Mouse (Mus musculus) neutrophil, adult 5-6 weeks (primary cell): ENCODE measurements around the gene Nphs1. TPM values are rescaled to one million over a fixed set of nuclear protein-coding genes. Genes with fewer than 3 reads are reported as not detected.

Experiments used
- ATAC-seq: fragments of 151-379, 151-347 bp; 2 replicates; pipeline ENCODE4 v1.8.0; 2017; ENCODE audit warnings: mild to moderate bottlenecking, moderate TSS enrichment; ENCODE audit not compliant: insufficient number of reproducible peaks, poor library complexity, low FRiP score, severe bottlenecking; ENCODE audit errors: extremely low read depth
- total RNA-seq: library from RNA; stranded (forward); fragments of 200-1000 nt; gene quantifications from 2 replicates; pipeline ENCODE4 v1.2.3, GENCODE M21; 2017

Gene Nphs1
- total RNA-seq, 1 experiment from 2014 or later: not detected

GRCm38 (mm10) chr7:30531291-30531815 is 73.2 kb downstream of the Nphs1 start:
- ATAC-seq: no peak

- no peak for ATAC-seq
Observed at GRCm38 (mm10) chr7:30532931-30533330, 74.8 kb downstream of the Nphs1 start.

- ATAC-seq: no peak
Observed at GRCm38 (mm10) chr7:30533941-30534632, 76.0 kb downstream of the Nphs1 start.

GRCm38 (mm10) chr7:30534633-30535577 is 76.8 kb downstream of the Nphs1 start, which contains the start of gene Arhgap33:
Gene Arhgap33, minus strand, starts transcription at chr7:30535060.
- peak; percentile 87 for ATAC-seq

Other genes with a start within 250 kb of the Nphs1 start
- 26.0 and 30.3 TPM in 2 replicates for gene Polr2i, start 226.4 kb upstream of the Nphs1 start, total RNA-seq
- gene Tbcb, start 226.0 kb upstream of the Nphs1 start, total RNA-seq: 16.5 and 21.6 TPM in 2 replicates
- not detected in 2 replicates for gene Ovol3, start 222.6 kb upstream of the Nphs1 start, total RNA-seq
- 0.98 TPM in 1 of 2 replicates, not detected in the other for gene Thap8, start 178.2 kb upstream of the Nphs1 start, total RNA-seq
- 1.8 and 2.6 TPM in 2 replicates for gene Wdr62, start 177.9 kb upstream of the Nphs1 start, total RNA-seq
- 1.3 TPM in 1 of 2 replicates, not detected in the other for gene Clip3, start 166.6 kb upstream of the Nphs1 start, total RNA-seq
- 35.1 and 37.2 TPM in 2 replicates for gene Alkbh6, start 149.6 kb upstream of the Nphs1 start, total RNA-seq
- gene Syne4, start 143.5 kb upstream of the Nphs1 start, total RNA-seq: 0.74 and 4.0 TPM in 2 replicates
- gene E130208F15Rik, start 136.6 kb upstream of the Nphs1 start, total RNA-seq: 4.7 and 6.6 TPM in 2 replicates
- gene Sdhaf1, start 134.4 kb upstream of the Nphs1 start, total RNA-seq: 8.8 and 10.8 TPM in 2 replicates
- not detected in 2 replicates for gene Lrfn3, start 95.5 kb upstream of the Nphs1 start, total RNA-seq
- gene Tyrobp, start 44.6 kb upstream of the Nphs1 start, total RNA-seq: 1,375 and 1,494 TPM in 2 replicates
- 44.4 and 46.6 TPM in 2 replicates for gene Hcst, start 38.5 kb upstream of the Nphs1 start, total RNA-seq
- 34.3 and 46.9 TPM in 2 replicates for gene Nfkbid, start 36.6 kb upstream of the Nphs1 start, total RNA-seq
- gene Aplp1, start 12.8 kb upstream of the Nphs1 start, total RNA-seq: 0.98 TPM in 1 of 2 replicates, not detected in the other
- gene Kirrel2, start 625 bp upstream of the Nphs1 start, total RNA-seq: not detected in 2 replicates
- not detected in 2 replicates for gene Prodh2, start 35.3 kb downstream of the Nphs1 start, total RNA-seq
- 0.70 and 7.5 TPM in 2 replicates for gene Arhgap33, start 76.7 kb downstream of the Nphs1 start, total RNA-seq
- gene Hspb6, start 93.9 kb downstream of the Nphs1 start, total RNA-seq: 3.7 and 5.3 TPM in 2 replicates
- 6.8 and 7.8 TPM in 2 replicates for gene Proser3, start 94.0 kb downstream of the Nphs1 start, total RNA-seq
- 22.0 and 41.4 TPM in 2 replicates for gene Lin37, start 101.5 kb downstream of the Nphs1 start, total RNA-seq
- 67.3 and 69.4 TPM in 2 replicates for gene U2af1l4, start 105.0 kb downstream of the Nphs1 start, total RNA-seq
- gene Gm49396, start 105.0 kb downstream of the Nphs1 start, total RNA-seq: 20.0 and 20.3 TPM in 2 replicates
- 166 and 194 TPM in 2 replicates for gene Psenen, start 105.3 kb downstream of the Nphs1 start, total RNA-seq
- gene Igflr1, start 107.1 kb downstream of the Nphs1 start, total RNA-seq: not detected in 2 replicates
- 36.5 and 64.7 TPM in 2 replicates for gene Kmt2b, start 130.4 kb downstream of the Nphs1 start, total RNA-seq
- gene Zbtb32, start 140.6 kb downstream of the Nphs1 start, total RNA-seq: 3.0 and 3.3 TPM in 2 replicates
- gene Upk1a, start 154.5 kb downstream of the Nphs1 start, total RNA-seq: 0.49 TPM in 1 of 2 replicates, not detected in the other
- gene Cox6b1, start 167.8 kb downstream of the Nphs1 start, total RNA-seq: 190 and 241 TPM in 2 replicates
- not detected in 2 replicates for gene Etv2, start 177.5 kb downstream of the Nphs1 start, total RNA-seq
- 60.7 and 77.3 TPM in 2 replicates for gene Rbm42, start 192.0 kb downstream of the Nphs1 start, total RNA-seq
- gene Haus5, start 206.7 kb downstream of the Nphs1 start, total RNA-seq: 22.8 and 29.9 TPM in 2 replicates
- not detected in 2 replicates for gene Pmis2, start 213.3 kb downstream of the Nphs1 start, total RNA-seq
- not detected in 2 replicates for gene 2200002J24Rik, start 240.6 kb downstream of the Nphs1 start, total RNA-seq